Mouse (Mus musculus): ENCODE results near the gene Pxdc1. TPM values are rescaled to one million over a fixed set of nuclear protein-coding genes. Genes with fewer than 3 reads are reported as not detected.

Pxdc1 gene
- 8.4 and 9.8 TPM in 2 replicates for polyA plus RNA-seq (2015; fragmentation: Nextera tagmentation; extraction: Ambion mirVana)

DNA sequence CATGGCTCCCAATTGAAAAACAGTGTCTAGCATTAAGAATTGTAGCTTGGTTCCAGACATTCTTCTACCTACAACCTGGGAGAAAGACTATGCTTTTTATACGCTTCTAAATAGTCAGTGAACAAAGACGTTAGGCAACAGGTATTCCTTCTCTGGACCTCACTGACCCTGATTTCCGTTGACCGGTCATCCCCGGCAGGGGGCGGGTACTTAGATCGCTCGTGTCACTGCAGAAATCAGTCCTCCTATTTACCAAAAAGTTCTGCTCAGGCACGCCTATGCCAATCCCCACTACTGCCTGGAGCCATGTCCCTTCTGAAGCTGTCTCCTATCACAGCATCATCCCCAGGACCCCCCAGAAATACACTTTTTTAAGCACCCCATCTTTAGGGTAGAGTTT lies at the start of gene Pxdc1:
TSS of gene Pxdc1 (minus strand) at position 96 of the 400 bp plus-strand sequence.
- peak within 1 kb of the TSS; percentile 57 for H3K4me3 ChIP-seq
- H3K27ac ChIP-seq: peak within 1 kb of the TSS; percentile 39; the same call in 1 of the 2 replicates
- H3K36me3 ChIP-seq (replicated peaks): no peaks in the 10 kb centered on the region
- H3K4me2 ChIP-seq: peak within 1 kb of the TSS; percentile 95
- H3K9me3 ChIP-seq: no peaks in the 10 kb centered on the region
- H3K4me1 ChIP-seq: peaks cover 24% of the 10 kb centered on the region
- peaks cover 53% of the 10 kb centered on the region for H3K27me3 ChIP-seq (replicated peaks)
- 3% methylated on average over 9 of the region's 9 CpGs for WGBS
- H3K9ac ChIP-seq: peak within 1 kb of the TSS; percentile 41
- no peak for ATAC-seq (replicated peaks)

DNA sequence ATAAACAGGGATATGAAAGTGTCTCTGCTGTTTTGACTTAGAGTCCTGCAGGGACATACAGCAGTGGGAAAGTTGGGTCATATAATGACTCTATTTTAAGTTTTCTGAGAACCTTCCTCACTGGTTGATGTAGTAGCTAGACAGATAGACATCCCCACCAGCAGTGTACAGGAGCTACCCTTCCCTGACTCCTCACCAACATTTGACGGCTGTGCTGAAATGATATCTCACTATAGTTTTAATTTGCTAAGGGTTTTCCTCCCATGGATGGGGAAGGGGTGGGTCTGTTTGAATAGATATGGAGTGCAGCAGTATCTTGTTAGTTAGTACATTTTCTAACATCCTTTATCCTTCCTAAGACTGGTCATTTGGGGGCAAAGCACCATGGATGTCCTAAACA lies 47.3 kb upstream of the Pxdc1 start:
- no peak overlapping the region for H3K4me3 ChIP-seq
- H3K27me3 ChIP-seq (replicated peaks): no peaks in the 10 kb centered on the region
- no peaks in the 10 kb centered on the region for H3K9me3 ChIP-seq
- H3K4me2 ChIP-seq: no peak overlapping the region
- H3K27ac ChIP-seq: no peak overlapping the region
- H3K36me3 ChIP-seq (replicated peaks): no peaks in the 10 kb centered on the region
- no peak for ATAC-seq (replicated peaks)
- H3K4me1 ChIP-seq: 0 out of 2 replicates have a peak, but pooled peaks cover 5% of the 10 kb centered on the region
- no peak overlapping the region for H3K9ac ChIP-seq
- WGBS: 90% methylated on average over 1 of the region's 1 CpGs

- no peak for ATAC-seq (replicated peaks)
- no peaks in the 10 kb centered on the region for H3K27me3 ChIP-seq (replicated peaks)
- no peak overlapping the region for H3K27ac ChIP-seq
- H3K4me1 ChIP-seq: 0 out of 2 replicates have a peak, but pooled peaks cover 5% of the 10 kb centered on the region
- no peak overlapping the region for H3K4me2 ChIP-seq
- H3K9ac ChIP-seq: no peak overlapping the region
- no peak overlapping the region for H3K4me3 ChIP-seq
- no peaks in the 10 kb centered on the region for H3K36me3 ChIP-seq (replicated peaks)
- H3K9me3 ChIP-seq: no peaks in the 10 kb centered on the region
- WGBS: 53% methylated on average over 2 of the region's 2 CpGs
These were observed 46.8 kb upstream of the Pxdc1 start for GRCm38 (mm10) chr13:34700091-34700490.

GRCm38 (mm10) chr13:34696734-34697332 lies 43.5 kb upstream of the Pxdc1 start:
- no peak for ATAC-seq (replicated peaks)
- H3K9ac ChIP-seq: no peak overlapping the region
- no peaks in the 10 kb centered on the region for H3K9me3 ChIP-seq

GRCm38 (mm10) chr13:34693111-34693510 lies 39.8 kb upstream of the Pxdc1 start:
- no peak overlapping the region for H3K4me2 ChIP-seq
- no peaks in the 10 kb centered on the region for H3K27me3 ChIP-seq (replicated peaks)
- no peaks in the 10 kb centered on the region for H3K36me3 ChIP-seq (replicated peaks)
- H3K9me3 ChIP-seq: no peaks in the 10 kb centered on the region
- 79% methylated on average over 6 of the region's 6 CpGs for WGBS
- no peak for ATAC-seq (replicated peaks)
- no peak overlapping the region for H3K9ac ChIP-seq
- H3K4me3 ChIP-seq: no peak overlapping the region
- H3K27ac ChIP-seq: no peak overlapping the region
- H3K4me1 ChIP-seq: no peaks in the 10 kb centered on the region

More at GRCm38 (mm10) chr13:34696734-34697332, 43.5 kb upstream of the Pxdc1 start:
- 0 out of 2 replicates have a peak, but pooled peaks cover 5% of the 10 kb centered on the region for H3K4me1 ChIP-seq
- H3K36me3 ChIP-seq (replicated peaks): no peaks in the 10 kb centered on the region
- no peak overlapping the region for H3K27ac ChIP-seq
- H3K4me2 ChIP-seq: no peak overlapping the region
- H3K27me3 ChIP-seq (replicated peaks): no peaks in the 10 kb centered on the region
- no peak overlapping the region for H3K4me3 ChIP-seq
- WGBS: 84% methylated on average over 7 of the region's 7 CpGs

DNA sequence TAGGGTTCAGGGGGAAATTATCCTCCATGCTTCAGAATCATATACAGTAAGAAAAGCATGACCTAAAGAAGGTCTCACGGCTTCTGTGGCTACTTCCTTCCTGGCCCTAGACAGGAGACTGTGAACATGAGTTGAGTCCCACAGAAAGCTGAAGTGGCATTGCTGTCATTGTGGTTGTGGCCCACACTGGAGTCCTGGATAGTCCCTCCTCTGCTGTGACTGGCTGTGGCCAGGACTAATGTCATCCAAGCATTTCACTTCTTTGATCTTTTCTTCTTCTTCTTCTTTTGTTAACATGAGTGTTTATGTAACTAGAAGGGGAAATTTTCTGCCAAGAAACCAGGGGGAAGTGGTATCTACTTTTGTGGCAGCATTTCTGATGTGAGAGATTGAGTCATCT lies 37.8 kb upstream of the Pxdc1 start:
- Histone ChIP-seq H3K27ac (no peak overlapping the region), H3K27me3 (replicated peaks) (no peaks in the 10 kb centered on the region), H3K4me2 (no peak overlapping the region), H3K36me3 (replicated peaks) (no peaks in the 10 kb centered on the region), H3K4me3 (no peak overlapping the region), H3K9ac (no peak overlapping the region), H3K4me1 (no peaks in the 10 kb centered on the region), H3K9me3 (no peaks in the 10 kb centered on the region)
- ATAC-seq (replicated peaks): no peak
- WGBS: 88% methylated on average over 1 of the region's 1 CpGs

GRCm38 (mm10) chr13:34685008-34685765 lies 31.9 kb upstream of the Pxdc1 start:
- no peaks in the 10 kb centered on the region for H3K9me3 ChIP-seq
- no peak overlapping the region for H3K4me2 ChIP-seq
- no peak for ATAC-seq (replicated peaks)
- H3K9ac ChIP-seq: no peak overlapping the region
- H3K27me3 ChIP-seq (replicated peaks): no peaks in the 10 kb centered on the region
- H3K36me3 ChIP-seq (replicated peaks): no peaks in the 10 kb centered on the region
- no peaks in the 10 kb centered on the region for H3K4me1 ChIP-seq
- no peak overlapping the region for H3K4me3 ChIP-seq
- WGBS: 71% methylated on average over 7 of the region's 7 CpGs
- H3K27ac ChIP-seq: no peak overlapping the region

- 94% methylated on average over 18 of the region's 18 CpGs for WGBS
- no peak overlapping the region for H3K27ac ChIP-seq
- no peak overlapping the region for H3K4me2 ChIP-seq
- H3K4me3 ChIP-seq: no peak overlapping the region
- H3K9ac ChIP-seq: no peak overlapping the region
- no peaks in the 10 kb centered on the region for H3K36me3 ChIP-seq (replicated peaks)
- no peaks in the 10 kb centered on the region for H3K4me1 ChIP-seq
- H3K27me3 ChIP-seq (replicated peaks): no peaks in the 10 kb centered on the region
- ATAC-seq (replicated peaks): no peak
- H3K9me3 ChIP-seq: no peaks in the 10 kb centered on the region
These were observed 30.6 kb upstream of the Pxdc1 start for GRCm38 (mm10) chr13:34683762-34684488.

DNA sequence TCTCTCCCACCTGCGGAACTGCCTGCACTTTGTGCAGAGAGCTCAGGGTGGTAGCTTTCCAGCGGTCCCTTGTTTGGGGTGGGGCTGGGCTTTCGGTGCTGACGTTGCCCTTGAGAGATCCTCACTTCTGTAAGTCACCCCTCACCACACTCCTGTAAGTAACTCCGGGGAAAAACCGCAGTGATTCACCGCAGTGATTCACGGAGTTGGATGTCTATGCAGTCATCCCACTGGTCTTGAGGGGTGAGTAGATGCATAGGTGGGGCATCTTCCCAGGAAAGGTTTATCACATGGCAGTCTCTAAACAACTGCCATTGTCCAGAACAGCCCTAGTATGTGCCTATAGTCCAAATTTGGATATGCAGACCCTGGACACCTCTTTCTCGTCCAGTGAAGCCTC lies 30.0 kb upstream of the Pxdc1 start:
- Histone ChIP-seq H3K4me1 (no peaks in the 10 kb centered on the region), H3K27me3 (replicated peaks) (no peaks in the 10 kb centered on the region), H3K4me2 (no peak overlapping the region), H3K4me3 (no peak overlapping the region), H3K9ac (no peak overlapping the region), H3K27ac (no peak overlapping the region), H3K36me3 (replicated peaks) (no peaks in the 10 kb centered on the region), H3K9me3 (no peaks in the 10 kb centered on the region)
- ATAC-seq (replicated peaks): no peak
- 90% methylated on average over 9 of the region's 9 CpGs for WGBS

- Histone ChIP-seq H3K4me1 (peaks cover 14% of the 10 kb centered on the region), H3K36me3 (replicated peaks) (no peaks in the 10 kb centered on the region), H3K27ac (peak overlapping the region; percentile 70), H3K4me2 (no peak overlapping the region), H3K4me3 (no peak overlapping the region), H3K27me3 (replicated peaks) (no peaks in the 10 kb centered on the region), H3K9ac (no peak overlapping the region), H3K9me3 (no peaks in the 10 kb centered on the region)
- WGBS: 36% methylated on average over 5 of the region's 5 CpGs
- ATAC-seq (replicated peaks): 0 out of 2 replicates have a peak, but pooled peaks have one; percentile 30
These were observed 23.2 kb upstream of the Pxdc1 start for GRCm38 (mm10) chr13:34676507-34676906.

- H3K4me1 ChIP-seq: peaks cover 14% of the 10 kb centered on the region
- H3K9me3 ChIP-seq: no peaks in the 10 kb centered on the region
- peak overlapping the region; percentile 29; the same call in 1 of the 2 replicates for H3K4me2 ChIP-seq
- H3K9ac ChIP-seq: peak overlapping the region; percentile 6; the same call in 1 of the 2 replicates
- 8% methylated on average over 7 of the region's 7 CpGs for WGBS
- H3K36me3 ChIP-seq (replicated peaks): no peaks in the 10 kb centered on the region
- peak overlapping the region; percentile 70 for H3K27ac ChIP-seq
- ATAC-seq (replicated peaks): 0 out of 2 replicates have a peak, but pooled peaks have one; percentile 37
- H3K27me3 ChIP-seq (replicated peaks): no peaks in the 10 kb centered on the region
- H3K4me3 ChIP-seq: no peak overlapping the region
These were observed 22.6 kb upstream of the Pxdc1 start for GRCm38 (mm10) chr13:34675847-34676383.

GRCm38 (mm10) chr13:34673354-34673753 lies 20.1 kb upstream of the Pxdc1 start:
- no peaks in the 10 kb centered on the region for H3K36me3 ChIP-seq (replicated peaks)

More at GRCm38 (mm10) chr13:34673354-34673753, 20.1 kb upstream of the Pxdc1 start:
- H3K4me1 ChIP-seq: peaks cover 28% of the 10 kb centered on the region
- H3K27me3 ChIP-seq (replicated peaks): no peaks in the 10 kb centered on the region
- no peak overlapping the region for H3K9ac ChIP-seq
- H3K27ac ChIP-seq: no peak overlapping the region
- H3K4me3 ChIP-seq: no peak overlapping the region
- no peak for ATAC-seq (replicated peaks)
- no peaks in the 10 kb centered on the region for H3K9me3 ChIP-seq
- WGBS: 87% methylated on average over 5 of the region's 5 CpGs
- H3K4me2 ChIP-seq: no peak overlapping the region
